Mouse (Mus musculus) neural tube, embryonic 12.5 days (tissue): ENCODE measurements around the gene Setd2. TPM values are rescaled to one million over a fixed set of nuclear protein-coding genes. Genes with fewer than 3 reads are reported as not detected.

Experiments used
- ATAC-seq: fragments of 200-750 bp; cut with Nextera tagmentation; 2 replicates; pipeline ENCODE4 v1.8.0; 2017; ENCODE audit warnings: low read depth, mild to moderate bottlenecking, moderate TSS enrichment, moderate library complexity; ENCODE audit not compliant: low FRiP score
- H3K27ac ChIP-seq: fragments of 300-500 bp; sonication (generic); 2 replicates; pipeline ENCODE4 v1.5.1; 2016
- H3K27me3 ChIP-seq: fragments of 300-500 bp; sonication (generic); replicated peaks from 2 replicates; pipeline ENCODE4 v1.6.1; 2016; ENCODE audit warnings: mild to moderate bottlenecking
- H3K36me3 ChIP-seq: fragments of 300-500 bp; sonication (generic); 2 replicates; pipeline ENCODE4 v1.6.1; 2016; ENCODE audit warnings: mild to moderate bottlenecking
- H3K4me1 ChIP-seq: fragments of 300-500 bp; sonication (generic); 2 replicates; pipeline ENCODE4 v1.6.1; 2016
- H3K4me2 ChIP-seq: fragments of 300-500 bp; sonication (generic); replicated peaks from 2 replicates; pipeline ENCODE4 v1.6.1; 2016; ENCODE audit warnings: mild to moderate bottlenecking
- H3K4me3 ChIP-seq: fragments of 300-500 bp; sonication (generic); 2 replicates; pipeline ENCODE4 v1.5.1; 2016
- H3K9ac ChIP-seq: fragments of 300-500 bp; sonication (generic); 2 replicates; pipeline ENCODE4 v1.6.1; 2016; ENCODE audit warnings: mild to moderate bottlenecking
- H3K9me3 ChIP-seq: fragments of 300-500 bp; sonication (generic); 2 replicates; pipeline ENCODE4 v1.6.1; 2016; ENCODE audit warnings: mild to moderate bottlenecking
- WGBS: fragments of 180-500 bp; shearing (Covaris S2); methylation state at CpG from one replicate; pipeline ENCODE4 v1.1.7; 2016; 5-methylcytosine and 5-hydroxymethylcytosine counted together
- microRNA-seq: library from miRNA; unstranded; fragments of <30 nt; microRNA quantifications from one replicate; pipeline ENCODE4, GENCODE M21; 2017
- polyA plus RNA-seq: library from polyadenylated mRNA; unstranded; fragments of >200 nt; fragmentation: Nextera tagmentation; extraction: Ambion mirVana; gene quantifications from 2 replicates; pipeline ENCODE4 v1.2.1, GENCODE M21; 2016

Setd2 gene
- polyA plus RNA-seq, 1 experiment from 2014 or later, result 37.4 TPM

DNA sequence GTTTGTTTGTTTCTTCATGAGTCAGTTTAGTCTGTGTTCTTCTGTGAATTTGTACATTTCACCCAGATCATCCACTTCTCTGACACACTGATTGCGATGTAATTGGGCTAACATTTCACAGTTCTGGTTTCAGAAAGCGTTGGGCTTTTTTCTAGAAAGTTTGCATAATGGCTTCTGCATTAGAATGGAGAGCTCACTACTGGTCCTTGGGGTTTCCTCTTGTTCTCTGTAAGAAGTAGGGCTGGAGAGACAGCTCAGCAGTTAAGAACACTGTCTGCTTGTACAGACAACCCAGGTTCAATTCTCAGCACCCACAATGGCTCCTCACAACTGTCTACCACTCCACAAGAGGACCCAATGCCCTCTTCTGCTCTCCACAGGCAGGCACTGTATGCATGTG lies 127.8 kb downstream of the Setd2 start:
- Histone ChIP-seq H3K4me2 (no peak overlapping the region), H3K27me3 (no peaks in the 10 kb centered on the region), H3K4me1 (peaks cover 8% of the 10 kb centered on the region), H3K27ac (no peak overlapping the region), H3K9ac (no peak overlapping the region), H3K36me3 (peaks cover 4% of the 10 kb centered on the region; the same call in 1 of the 2 replicates), H3K4me3 (no peak overlapping the region), H3K9me3 (no peaks in the 10 kb centered on the region)
- no peak for ATAC-seq
- WGBS, result 85% methylated on average over 2 of the region's 2 CpGs

DNA sequence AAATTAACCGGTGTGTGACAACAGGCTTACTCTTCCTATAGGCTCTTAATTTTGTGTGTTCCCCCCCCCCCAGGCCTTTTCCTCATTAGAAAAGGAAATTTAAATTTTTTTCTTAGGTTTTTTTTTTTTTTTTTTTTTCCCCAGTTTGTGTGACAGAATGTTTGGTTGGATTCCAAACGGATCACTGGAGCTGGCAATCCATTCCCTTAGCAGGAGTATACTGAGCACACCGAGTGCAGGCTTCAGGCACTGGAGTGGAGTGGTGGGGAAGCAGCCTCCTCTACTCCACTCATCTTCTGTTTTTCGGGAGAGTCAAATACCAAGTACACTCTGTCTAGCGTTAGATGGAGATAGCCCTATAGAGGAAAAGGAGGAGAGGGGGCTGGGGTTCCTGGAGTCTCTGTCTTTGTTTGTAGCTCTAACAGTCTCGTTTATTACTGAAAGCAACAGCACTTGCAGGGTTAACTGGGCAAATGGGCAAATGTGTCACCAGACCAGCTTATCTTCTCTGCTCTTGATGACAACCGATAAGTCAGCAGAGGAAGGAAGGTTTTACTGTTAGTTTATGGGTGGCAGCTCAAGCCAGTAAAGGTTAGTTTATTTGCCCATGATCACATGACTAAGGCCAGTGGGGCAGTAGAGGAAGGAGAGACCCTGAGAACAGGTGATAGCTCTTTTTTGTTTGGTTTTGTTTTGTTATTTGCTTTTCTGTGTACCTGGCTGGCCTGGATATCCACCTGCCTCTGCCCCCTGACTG lies 128.6 kb downstream of the Setd2 start:
- no peaks in the 10 kb centered on the region for H3K27me3 ChIP-seq
- H3K4me2 ChIP-seq, result no peak overlapping the region
- 84% methylated on average over 7 of the region's 7 CpGs for WGBS
- no peak overlapping the region for H3K27ac ChIP-seq
- no peaks in the 10 kb centered on the region for H3K9me3 ChIP-seq
- H3K4me1 ChIP-seq, result peaks cover 8% of the 10 kb centered on the region
- H3K9ac ChIP-seq, result no peak overlapping the region
- H3K36me3 ChIP-seq, result peaks cover 4% of the 10 kb centered on the region; the same call in 1 of the 2 replicates
- H3K4me3 ChIP-seq, result no peak overlapping the region
- no peak for ATAC-seq

DNA sequence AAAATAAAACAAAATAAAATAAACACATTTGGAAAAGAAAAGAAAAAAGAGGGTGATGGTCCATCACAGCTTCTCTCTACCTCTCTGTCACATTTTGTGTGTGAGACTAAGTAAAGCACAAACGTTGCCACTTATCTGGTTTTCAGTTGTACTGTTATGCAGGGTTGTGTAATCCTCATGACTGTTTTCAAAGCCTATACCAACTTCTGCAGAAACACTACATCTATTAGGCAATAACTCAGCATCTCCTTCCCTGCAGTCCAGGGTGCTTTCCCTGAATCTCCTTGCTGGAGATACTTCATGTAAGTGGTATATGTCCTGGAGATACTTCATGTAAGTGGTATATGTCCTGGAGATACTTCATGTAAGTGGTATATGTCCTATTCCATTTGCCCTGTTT lies 130.4 kb downstream of the Setd2 start:
- H3K36me3 ChIP-seq, result peaks cover 4% of the 10 kb centered on the region; the same call in 1 of the 2 replicates
- no peaks in the 10 kb centered on the region for H3K9me3 ChIP-seq
- ATAC-seq, result no peak
- no peak overlapping the region for H3K27ac ChIP-seq
- peaks cover 8% of the 10 kb centered on the region for H3K4me1 ChIP-seq
- 98% methylated on average over 1 of the region's 1 CpGs for WGBS
- H3K4me2 ChIP-seq, result no peak overlapping the region
- no peak overlapping the region for H3K4me3 ChIP-seq
- no peak overlapping the region for H3K9ac ChIP-seq
- no peaks in the 10 kb centered on the region for H3K27me3 ChIP-seq

DNA sequence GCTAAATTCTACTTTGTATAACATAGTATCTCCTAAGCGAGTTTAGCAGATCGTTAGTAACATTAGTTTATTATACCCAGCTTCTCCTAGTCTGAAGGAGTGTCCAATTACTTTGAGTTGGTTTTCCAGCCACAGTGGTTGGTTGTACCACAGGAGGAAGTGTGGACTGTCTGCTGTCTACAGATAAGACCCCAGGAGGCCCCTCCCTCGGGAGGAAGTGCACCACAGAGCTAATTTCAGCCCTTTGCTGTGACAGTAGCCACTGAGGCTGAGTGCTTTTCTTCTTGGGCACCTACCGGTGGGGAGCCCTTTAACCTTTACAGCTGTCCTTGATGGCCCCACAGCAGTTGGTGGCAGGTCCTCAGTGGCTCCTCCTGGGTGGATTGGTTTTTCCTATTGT lies 133.5 kb downstream of the Setd2 start:
- no peak overlapping the region for H3K4me3 ChIP-seq
- no peak for ATAC-seq
- no peaks in the 10 kb centered on the region for H3K9me3 ChIP-seq
- H3K9ac ChIP-seq, result peak overlapping the region; percentile 8; the same call in 1 of the 2 replicates
- no peaks in the 10 kb centered on the region for H3K27me3 ChIP-seq
- peaks cover 6% of the 10 kb centered on the region for H3K4me1 ChIP-seq
- H3K4me2 ChIP-seq, result no peak overlapping the region
- no peak overlapping the region for H3K27ac ChIP-seq
- WGBS, result 12% methylated on average over 4 of the region's 4 CpGs
- no peaks in the 10 kb centered on the region for H3K36me3 ChIP-seq

DNA sequence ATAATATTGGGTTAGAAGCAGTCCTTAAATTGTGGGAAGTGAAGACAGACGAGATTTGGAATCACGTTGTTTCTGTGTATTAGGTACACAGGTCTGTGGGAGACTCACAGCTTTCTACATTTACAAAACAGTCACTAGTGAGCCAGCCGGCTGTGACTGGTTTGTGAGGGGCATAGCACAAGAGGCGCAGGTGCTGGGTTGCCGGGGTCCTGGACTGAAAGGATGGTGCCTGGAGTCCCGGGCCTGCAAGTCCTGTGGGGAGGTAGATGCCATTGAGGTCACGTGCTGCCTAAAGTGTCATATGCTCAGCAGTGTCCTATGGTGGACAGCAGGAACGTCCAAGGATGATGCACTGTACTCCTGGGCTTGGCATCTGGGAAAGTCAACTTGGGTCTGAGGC lies 134.0 kb downstream of the Setd2 start:
- ATAC-seq, result no peak
- Histone ChIP-seq H3K4me3 (no peak overlapping the region), H3K36me3 (no peaks in the 10 kb centered on the region), H3K27ac (no peak overlapping the region), H3K27me3 (no peaks in the 10 kb centered on the region), H3K9ac (peak overlapping the region; percentile 8; the same call in 1 of the 2 replicates), H3K9me3 (no peaks in the 10 kb centered on the region), H3K4me1 (peaks cover 6% of the 10 kb centered on the region), H3K4me2 (no peak overlapping the region)
- 22% methylated on average over 8 of the region's 8 CpGs for WGBS

DNA sequence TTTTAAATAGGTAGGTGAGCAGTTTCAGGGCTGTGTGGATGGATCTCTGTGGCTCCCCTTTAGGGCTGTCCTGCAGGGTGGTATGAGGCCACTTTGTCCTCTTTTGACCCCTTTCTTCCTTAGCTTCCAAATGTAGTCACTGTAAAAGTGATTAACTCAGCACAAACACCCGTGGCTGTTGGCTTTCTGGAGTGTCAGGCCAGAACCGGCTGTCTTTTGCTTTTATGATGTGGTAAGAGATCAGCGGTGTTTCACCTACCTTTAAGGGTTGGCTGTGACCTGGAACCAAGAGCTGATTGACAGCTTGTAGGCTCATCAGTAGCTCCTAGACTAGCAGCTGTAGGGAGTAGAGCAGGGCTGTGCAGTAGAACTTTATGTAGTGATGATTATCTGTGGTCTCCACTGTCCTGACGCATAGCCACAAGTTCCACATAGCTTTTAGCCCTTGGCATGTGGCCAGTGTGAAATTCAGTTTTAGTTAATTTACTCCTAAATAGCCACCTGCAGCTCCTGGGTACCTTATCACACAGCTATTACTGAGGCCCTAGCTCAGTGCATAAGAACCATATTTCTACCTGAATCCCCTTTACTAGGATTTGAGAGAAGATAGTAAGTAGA lies 134.9 kb downstream of the Setd2 start:
- peaks cover 6% of the 10 kb centered on the region for H3K4me1 ChIP-seq
- no peak overlapping the region for H3K4me3 ChIP-seq
- no peaks in the 10 kb centered on the region for H3K9me3 ChIP-seq
- H3K27ac ChIP-seq, result no peak overlapping the region
- ATAC-seq, result no peak
- H3K27me3 ChIP-seq, result no peaks in the 10 kb centered on the region
- no peak overlapping the region for H3K9ac ChIP-seq
- 63% methylated on average over 4 of the region's 4 CpGs for WGBS
- H3K36me3 ChIP-seq, result no peaks in the 10 kb centered on the region
- no peak overlapping the region for H3K4me2 ChIP-seq

Small RNA genes lying within 50 kb of the gene (microRNA-seq; reads per million reads assigned to microRNA genes)
- gene Mir8107, result not detected

Other genes with a start within 250 kb of the Setd2 start
- gene Elp6, start 227.4 kb upstream of the Setd2 start, polyA plus RNA-seq, result 39.9 and 41.2 TPM in 2 replicates
- gene Scap, start 199.3 kb upstream of the Setd2 start, polyA plus RNA-seq, result 40.1 and 43.5 TPM in 2 replicates
- gene Ptpn23, start 124.4 kb upstream of the Setd2 start, polyA plus RNA-seq, result 17.6 and 22.7 TPM in 2 replicates
- gene Ngp, start 112.8 kb upstream of the Setd2 start, polyA plus RNA-seq, result 2.4 and 4.3 TPM in 2 replicates
- gene Klhl18, start 55.9 kb upstream of the Setd2 start, polyA plus RNA-seq, result 12.3 and 13.0 TPM in 2 replicates
- gene Kif9, start 55.6 kb upstream of the Setd2 start, polyA plus RNA-seq, result 1.6 and 1.7 TPM in 2 replicates
- 41.2 and 42.7 TPM in 2 replicates for gene Nradd, start 91.9 kb downstream of the Setd2 start, polyA plus RNA-seq
- gene Nbeal2, start 121.6 kb downstream of the Setd2 start, polyA plus RNA-seq, result 1.6 and 2.6 TPM in 2 replicates
- gene Ccdc12, start 123.9 kb downstream of the Setd2 start, polyA plus RNA-seq, result 125 and 133 TPM in 2 replicates
- 1.0 and 3.9 TPM in 2 replicates for gene Myl3, start 209.3 kb downstream of the Setd2 start, polyA plus RNA-seq
- gene Pth1r, start 214.5 kb downstream of the Setd2 start, polyA plus RNA-seq, result 40.6 and 42.4 TPM in 2 replicates